Mouse (Mus musculus): Measurements from ENCODE around the gene Mgat3.

GRCm38 (mm10) chr15:80152663-80153062, 20.9 kb upstream of the Mgat3 start:
- no peak for TF ChIP-seq GATA1 (IDR thresholded peaks at IDR 0.05; ENCODE audit: borderline replicate concordance, low read length)
- TF ChIP-seq FLI1 (IDR thresholded peaks at IDR 0.05; ENCODE audit: low read length) = no peak

Measured in megakaryocyte, embryonic 14.5 days (primary cell).